Mouse (Mus musculus) B cell, adult (primary cell): Measurements from ENCODE around the gene Mgl2. TPM values are rescaled to one million over a fixed set of nuclear protein-coding genes. Genes with fewer than 3 reads are reported as not detected.

ENCODE experiments used
- total RNA-seq: library from RNA; stranded (reverse); gene quantifications from 4 replicates; pipeline ENCODE4 v1.2.4, GENCODE M21; 2023; ENCODE audit not compliant: inconsistent age

The Mgl2 gene
- total RNA-seq = not detected in 4 replicates

DNA sequence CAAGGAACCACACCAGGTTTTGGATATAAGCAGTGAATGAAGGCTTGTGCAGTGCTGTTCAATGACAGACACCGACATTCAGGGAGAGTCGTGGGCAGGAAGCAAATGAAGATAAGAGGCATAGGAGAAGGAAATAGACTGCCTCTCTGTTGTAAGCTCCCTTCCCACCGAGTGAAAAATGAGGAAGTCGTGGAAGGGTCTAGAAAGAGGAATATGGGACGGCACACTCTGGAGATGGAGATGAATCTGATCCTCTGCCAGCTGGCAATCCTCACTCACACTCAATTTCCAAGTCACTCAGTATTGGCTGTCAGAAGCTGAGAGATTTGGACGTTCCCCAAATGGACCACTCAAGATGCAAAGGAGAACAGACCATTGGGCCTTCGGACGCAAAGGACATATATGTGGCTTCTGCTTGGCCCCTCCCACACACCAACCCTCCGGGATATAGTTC, at the start of gene Mgl2:
Mgl2 (plus strand) TSS at position 404 of the 454 bp plus-strand sequence.

GRCm38 (mm10) chr11:70091986-70092783, 37.9 kb upstream of the Mgl2 start, which contains the start of gene Asgr2:
Gene Asgr2 (plus strand): TSS chr11:70092644.

DNA sequence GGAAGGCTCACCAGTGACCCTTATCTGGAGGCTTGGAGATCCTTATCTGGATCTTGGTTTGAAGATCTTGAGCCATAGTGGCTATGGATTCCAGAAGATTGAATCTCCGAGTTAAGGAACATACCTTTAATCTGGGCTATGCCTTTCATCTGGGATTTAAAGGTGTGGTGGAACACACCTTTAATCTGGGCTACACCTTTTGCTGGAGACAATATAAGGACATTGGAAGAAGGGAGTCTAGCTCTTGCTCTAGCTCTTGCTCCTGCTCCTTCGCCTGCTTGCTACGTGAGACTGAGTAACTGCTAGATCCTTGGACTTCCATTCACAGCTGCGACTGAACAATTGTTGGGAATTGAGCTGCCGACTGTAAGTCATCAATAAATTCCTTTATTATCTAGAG, 25.8 kb downstream of the Mgl2 start, which contains the start of gene Clec10a:
Clec10a (plus strand) TSS at position 301 of the 400 bp plus-strand sequence.

Other genes starting within 250 kb of the Mgl2 start
- gene Kctd11, start 248.9 kb upstream of the Mgl2 start, total RNA-seq = 1.8 to 2.3 TPM (median 2.0 TPM) in 4 replicates
- gene Acap1, start 234.8 kb upstream of the Mgl2 start, total RNA-seq = 477 to 556 TPM (median 497 TPM) in 4 replicates
- gene 2810408A11Rik, start 229.3 kb upstream of the Mgl2 start, total RNA-seq = 2.1 to 2.7 TPM (median 2.3 TPM) in 4 replicates
- gene Neurl4, start 229.3 kb upstream of the Mgl2 start, total RNA-seq = 55.7 to 74.4 TPM (median 62.8 TPM) in 4 replicates
- 138 to 159 TPM (median 142 TPM) in 4 replicates for gene Gps2, start 216.4 kb upstream of the Mgl2 start, total RNA-seq
- gene Eif5a, start 208.4 kb upstream of the Mgl2 start, total RNA-seq = 362 to 387 TPM (median 377 TPM) in 4 replicates
- not detected in 4 replicates for gene Ybx2, start 194.5 kb upstream of the Mgl2 start, total RNA-seq
- not detected in 4 replicates for gene Slc2a4, start 182.1 kb upstream of the Mgl2 start, total RNA-seq
- gene Cldn7, start 165.6 kb upstream of the Mgl2 start, total RNA-seq = not detected in 4 replicates
- gene Ctdnep1, start 149.2 kb upstream of the Mgl2 start, total RNA-seq = 103 to 123 TPM (median 108 TPM) in 4 replicates
- gene Elp5, start 147.8 kb upstream of the Mgl2 start, total RNA-seq = 34.4 to 62.8 TPM (median 46.7 TPM) in 4 replicates
- gene Gabarap, start 139.2 kb upstream of the Mgl2 start, total RNA-seq = 311 to 355 TPM (median 331 TPM) in 4 replicates
- 52.7 to 62.9 TPM (median 56.6 TPM) in 4 replicates for gene Phf23, start 134.6 kb upstream of the Mgl2 start, total RNA-seq
- 48.4 to 53.5 TPM (median 51.0 TPM) in 4 replicates for gene Dvl2, start 129.7 kb upstream of the Mgl2 start, total RNA-seq
- 53.0 to 60.7 TPM (median 59.3 TPM) in 4 replicates for gene Acadvl, start 114.9 kb upstream of the Mgl2 start, total RNA-seq
- gene Dlg4, start 113.4 kb upstream of the Mgl2 start, total RNA-seq = 3.5 to 5.4 TPM (median 4.2 TPM) in 4 replicates
- not detected in 4 replicates for gene Asgr1, start 76.2 kb upstream of the Mgl2 start, total RNA-seq
- not detected in 4 replicates for gene Asgr2, start 37.7 kb upstream of the Mgl2 start, total RNA-seq
- 0.57 TPM in 1 of 4 replicates, not detected in the others for gene Clec10a, start 25.9 kb downstream of the Mgl2 start, total RNA-seq
- gene Slc16a11, start 82.4 kb downstream of the Mgl2 start, total RNA-seq = not detected in 4 replicates
- gene Slc16a13, start 90.7 kb downstream of the Mgl2 start, total RNA-seq = 1.8 to 2.3 TPM (median 2.1 TPM) in 4 replicates
- 0.45 to 1.1 TPM (median 0.85 TPM) in 4 replicates for gene Bcl6b, start 99.5 kb downstream of the Mgl2 start, total RNA-seq
- gene 0610010K14Rik, start 107.6 kb downstream of the Mgl2 start, total RNA-seq = 62.4 to 92.8 TPM (median 71.3 TPM) in 4 replicates
- 4.4 to 9.6 TPM (median 7.2 TPM) in 4 replicates for gene Gm21988, start 109.5 kb downstream of the Mgl2 start, total RNA-seq
- gene Rnasek, start 109.5 kb downstream of the Mgl2 start, total RNA-seq = 73.2 to 81.6 TPM (median 73.8 TPM) in 4 replicates
- gene Alox12, start 125.0 kb downstream of the Mgl2 start, total RNA-seq = 0.57 to 0.64 TPM in 2 of 4 replicates, not detected in the others
- not detected in 4 replicates for gene Alox12e, start 192.3 kb downstream of the Mgl2 start, total RNA-seq
- 0.21 to 1.9 TPM (median 0.26 TPM) in 3 of 4 replicates, not detected in the other for gene Alox15, start 221.7 kb downstream of the Mgl2 start, total RNA-seq